Mouse (Mus musculus): Measurements from ENCODE around the gene Myom1. TPM values are rescaled to one million over a fixed set of nuclear protein-coding genes. Genes with fewer than 3 reads are reported as not detected.

The Myom1 gene
- polyA plus RNA-seq, 1 experiment from 2014 or later: 1.5 TPM

- no peak for ATAC-seq (ENCODE audit: low FRiP score)
- DNase-seq (ENCODE audit: low spot score): no peak
- Histone ChIP-seq H3K4me1 (replicated peaks; ENCODE audit: control insufficient read depth, insufficient read depth, low read length) (peaks cover 15% of the 10 kb centered on the region; the same call in 1 of the 2 replicates), H3K9me3 (ENCODE audit: control insufficient read depth, low read length) (no peaks in the 10 kb centered on the region), H3K4me2 (replicated peaks) (no peak overlapping the region), H3K36me3 (replicated peaks; ENCODE audit: control insufficient read depth, insufficient read depth) (peaks cover 5% of the 10 kb centered on the region; the same call in 1 of the 2 replicates), H3K27me3 (ENCODE audit: control insufficient read depth, insufficient read depth, low read length) (no peaks in the 10 kb centered on the region), H3K4me3 (replicated peaks; ENCODE audit: low read length) (no peak overlapping the region), H3K9ac (no peak overlapping the region), H3K27ac (no peak overlapping the region)
- 88% methylated on average over 9 of the region's 9 CpGs for WGBS
Measured at GRCm38 (mm10) chr17:70998400-70998975, 3.9 kb upstream of the Myom1 start.

- H3K4me2 ChIP-seq (replicated peaks): no peak overlapping the region
- ATAC-seq (ENCODE audit: low FRiP score) (no peak), DNase-seq (ENCODE audit: low spot score) (no peak)
- H3K36me3 ChIP-seq (replicated peaks; ENCODE audit: control insufficient read depth, insufficient read depth): peaks cover 5% of the 10 kb centered on the region; the same call in 1 of the 2 replicates
- H3K27ac ChIP-seq: no peak overlapping the region
- no peak overlapping the region for H3K9ac ChIP-seq
- no peak overlapping the region for H3K4me3 ChIP-seq (replicated peaks; ENCODE audit: low read length)
- H3K9me3 ChIP-seq (ENCODE audit: control insufficient read depth, low read length): no peaks in the 10 kb centered on the region
- 79% methylated on average over 5 of the region's 5 CpGs for WGBS
- no peaks in the 10 kb centered on the region for H3K27me3 ChIP-seq (ENCODE audit: control insufficient read depth, insufficient read depth, low read length)
- peaks cover 15% of the 10 kb centered on the region; the same call in 1 of the 2 replicates for H3K4me1 ChIP-seq (replicated peaks; ENCODE audit: control insufficient read depth, insufficient read depth, low read length)
Measured at GRCm38 (mm10) chr17:70999187-70999586, 3.2 kb upstream of the Myom1 start.

- H3K9me3 ChIP-seq (ENCODE audit: control insufficient read depth, low read length): no peaks in the 10 kb centered on the region
- peaks cover 5% of the 10 kb centered on the region; the same call in 1 of the 2 replicates for H3K36me3 ChIP-seq (replicated peaks; ENCODE audit: control insufficient read depth, insufficient read depth)
- 79% methylated on average over 2 of the region's 2 CpGs for WGBS
- H3K27ac ChIP-seq: no peak overlapping the region
- 0 out of 2 replicates have a peak overlapping the region, but pooled peaks have one; percentile 11 for H3K4me3 ChIP-seq (replicated peaks; ENCODE audit: low read length)
- H3K4me2 ChIP-seq (replicated peaks): peak overlapping the region; percentile 82
- DNase-seq (ENCODE audit: low spot score) (no peak), ATAC-seq (ENCODE audit: low FRiP score) (no peak)
- no peak overlapping the region for H3K9ac ChIP-seq
- peaks cover 15% of the 10 kb centered on the region; the same call in 1 of the 2 replicates for H3K4me1 ChIP-seq (replicated peaks; ENCODE audit: control insufficient read depth, insufficient read depth, low read length)
- no peaks in the 10 kb centered on the region for H3K27me3 ChIP-seq (ENCODE audit: control insufficient read depth, insufficient read depth, low read length)
Measured at GRCm38 (mm10) chr17:71000255-71000654, 2.2 kb upstream of the Myom1 start.

- DNase-seq (ENCODE audit: low spot score) (no peak), ATAC-seq (ENCODE audit: low FRiP score) (no peak)
- peaks cover 15% of the 10 kb centered on the region; the same call in 1 of the 2 replicates for H3K4me1 ChIP-seq (replicated peaks; ENCODE audit: control insufficient read depth, insufficient read depth, low read length)
- H3K27ac ChIP-seq: peak overlapping the region; percentile 95
- no peaks in the 10 kb centered on the region for H3K9me3 ChIP-seq (ENCODE audit: control insufficient read depth, low read length)
- no peaks in the 10 kb centered on the region for H3K36me3 ChIP-seq (replicated peaks; ENCODE audit: control insufficient read depth, insufficient read depth)
- WGBS: 21% methylated on average over 6 of the region's 6 CpGs
- H3K9ac ChIP-seq: peak overlapping the region; percentile 69
- H3K27me3 ChIP-seq (ENCODE audit: control insufficient read depth, insufficient read depth, low read length): no peaks in the 10 kb centered on the region
- H3K4me3 ChIP-seq (replicated peaks; ENCODE audit: low read length): peak overlapping the region; percentile 97
- peak overlapping the region; percentile 82 for H3K4me2 ChIP-seq (replicated peaks)
Measured at GRCm38 (mm10) chr17:71001067-71001466, 1.4 kb upstream of the Myom1 start.

GRCm38 (mm10) chr17:71001699-71002080 lies 743 bp upstream of the Myom1 start:
- H3K9me3 ChIP-seq (ENCODE audit: control insufficient read depth, low read length): no peaks in the 10 kb centered on the region
- H3K4me3 ChIP-seq (replicated peaks; ENCODE audit: low read length): peak overlapping the region; percentile 97
- H3K4me1 ChIP-seq (replicated peaks; ENCODE audit: control insufficient read depth, insufficient read depth, low read length): peaks cover 15% of the 10 kb centered on the region; the same call in 1 of the 2 replicates
- no peaks in the 10 kb centered on the region for H3K36me3 ChIP-seq (replicated peaks; ENCODE audit: control insufficient read depth, insufficient read depth)
- H3K27ac ChIP-seq: peak overlapping the region; percentile 95
- H3K4me2 ChIP-seq (replicated peaks): peak overlapping the region; percentile 82
- peak; percentile 56 for DNase-seq (ENCODE audit: low spot score)
- 1% methylated on average over 42 of the region's 43 CpGs for WGBS
- peak overlapping the region; percentile 69 for H3K9ac ChIP-seq
- peak; percentile 73 for ATAC-seq (ENCODE audit: low FRiP score)
- H3K27me3 ChIP-seq (ENCODE audit: control insufficient read depth, insufficient read depth, low read length): no peaks in the 10 kb centered on the region

DNA sequence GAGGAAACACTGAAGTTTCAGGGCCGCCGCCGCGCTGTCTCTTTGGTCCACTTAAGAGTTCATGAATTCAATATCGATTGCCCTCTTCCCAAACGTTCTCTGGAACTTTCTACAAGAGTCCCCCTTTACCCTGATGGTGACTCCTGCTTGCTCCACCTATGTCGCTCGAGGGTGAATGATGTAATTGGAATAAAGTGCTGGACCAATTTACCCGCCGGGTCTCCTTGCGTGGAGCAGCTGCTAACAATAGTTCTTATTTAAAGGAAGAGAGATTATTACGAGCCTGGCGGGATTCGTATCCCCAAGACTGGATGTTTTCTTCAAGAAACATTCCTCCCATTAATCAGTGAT lies 286 bp downstream of the Myom1 start, which contains the start of gene Myl12a:
Gene Myl12a (minus strand): TSS at position 135 of the 351 bp plus-strand sequence.
- peak within 1 kb of the TSS; percentile 82 for H3K4me2 ChIP-seq (replicated peaks)
- DNase-seq (ENCODE audit: low spot score): no peak
- 13% methylated on average over 14 of the region's 14 CpGs for WGBS

DNA sequence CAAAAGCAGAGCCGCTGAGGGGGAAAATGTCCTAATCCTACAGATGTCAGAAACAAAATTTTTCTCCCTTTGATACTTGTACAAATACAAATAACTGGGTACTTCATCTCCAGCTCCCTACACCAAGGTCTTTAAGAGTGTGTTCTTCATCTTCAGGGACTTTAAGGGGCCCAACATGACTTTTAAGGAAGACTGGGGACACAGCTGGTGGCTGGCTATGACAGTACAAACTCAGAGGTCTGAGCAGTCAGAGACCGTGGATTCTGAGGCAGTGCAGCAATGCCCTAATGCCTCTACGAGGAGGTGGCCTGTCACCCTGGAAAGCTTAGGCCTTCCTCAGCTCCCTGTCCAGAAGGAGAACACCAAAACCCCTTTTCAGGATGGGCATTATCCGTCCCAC lies 679 bp downstream of the Myom1 start:
- peak overlapping the region; percentile 82 for H3K4me2 ChIP-seq (replicated peaks)
- H3K4me3 ChIP-seq (replicated peaks; ENCODE audit: low read length): peak overlapping the region; percentile 97
- H3K9me3 ChIP-seq (ENCODE audit: control insufficient read depth, low read length): no peaks in the 10 kb centered on the region
- H3K27ac ChIP-seq: peak overlapping the region; percentile 95
- H3K36me3 ChIP-seq (replicated peaks; ENCODE audit: control insufficient read depth, insufficient read depth): no peaks in the 10 kb centered on the region
- WGBS: 74% methylated on average over 4 of the region's 4 CpGs
- ATAC-seq (ENCODE audit: low FRiP score) (no peak), DNase-seq (ENCODE audit: low spot score) (no peak)
- H3K9ac ChIP-seq: peak overlapping the region; percentile 69; the same call in 1 of the 2 replicates
- H3K4me1 ChIP-seq (replicated peaks; ENCODE audit: control insufficient read depth, insufficient read depth, low read length): peaks cover 15% of the 10 kb centered on the region; the same call in 1 of the 2 replicates
- no peaks in the 10 kb centered on the region for H3K27me3 ChIP-seq (ENCODE audit: control insufficient read depth, insufficient read depth, low read length)

More for the DNA sequence above, 286 bp downstream of the Myom1 start, which contains the start of gene Myl12a:
- Histone ChIP-seq H3K27me3 (ENCODE audit: control insufficient read depth, insufficient read depth, low read length) (no peaks in the 10 kb centered on the region), H3K27ac (peak within 1 kb of the TSS; percentile 95), H3K9me3 (ENCODE audit: control insufficient read depth, low read length) (no peaks in the 10 kb centered on the region), H3K36me3 (replicated peaks; ENCODE audit: control insufficient read depth, insufficient read depth) (no peaks in the 10 kb centered on the region), H3K9ac (peak within 1 kb of the TSS; percentile 69), H3K4me3 (replicated peaks; ENCODE audit: low read length) (peak within 1 kb of the TSS; percentile 97), H3K4me1 (replicated peaks; ENCODE audit: control insufficient read depth, insufficient read depth, low read length) (peaks cover 15% of the 10 kb centered on the region; the same call in 1 of the 2 replicates)
- ATAC-seq (ENCODE audit: low FRiP score): peak; percentile 32

DNA sequence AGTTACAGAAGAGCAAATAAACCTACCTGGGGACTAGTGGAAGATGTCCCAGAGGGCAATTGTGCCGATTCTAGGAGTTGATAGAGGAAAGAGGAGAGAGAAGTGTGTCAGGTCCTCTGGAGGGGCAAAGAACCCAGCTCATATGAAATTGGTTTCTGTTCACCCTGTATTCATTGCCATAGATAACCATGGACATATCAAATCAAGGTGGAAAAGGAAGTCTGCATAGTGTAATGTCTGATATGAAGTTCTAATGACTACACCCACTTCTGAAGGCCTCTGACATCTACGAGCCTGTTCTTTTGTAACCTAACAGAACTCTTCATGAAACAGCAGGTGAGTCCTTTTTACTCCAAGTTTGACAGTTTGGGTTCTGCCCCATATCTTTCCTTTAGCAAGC lies 1.3 kb downstream of the Myom1 start:
- H3K9ac ChIP-seq: no peak overlapping the region
- no peaks in the 10 kb centered on the region for H3K9me3 ChIP-seq (ENCODE audit: control insufficient read depth, low read length)
- no peak overlapping the region; the same call in 1 of the 2 replicates for H3K27ac ChIP-seq
- DNase-seq (ENCODE audit: low spot score) (no peak), ATAC-seq (ENCODE audit: low FRiP score) (no peak)
- H3K4me3 ChIP-seq (replicated peaks; ENCODE audit: low read length): no peak overlapping the region
- H3K4me1 ChIP-seq (replicated peaks; ENCODE audit: control insufficient read depth, insufficient read depth, low read length): peaks cover 15% of the 10 kb centered on the region; the same call in 1 of the 2 replicates
- H3K4me2 ChIP-seq (replicated peaks): no peak overlapping the region
- no peaks in the 10 kb centered on the region for H3K36me3 ChIP-seq (replicated peaks; ENCODE audit: control insufficient read depth, insufficient read depth)
- H3K27me3 ChIP-seq (ENCODE audit: control insufficient read depth, insufficient read depth, low read length): no peaks in the 10 kb centered on the region
- 91% methylated on average over 2 of the region's 2 CpGs for WGBS

DNA sequence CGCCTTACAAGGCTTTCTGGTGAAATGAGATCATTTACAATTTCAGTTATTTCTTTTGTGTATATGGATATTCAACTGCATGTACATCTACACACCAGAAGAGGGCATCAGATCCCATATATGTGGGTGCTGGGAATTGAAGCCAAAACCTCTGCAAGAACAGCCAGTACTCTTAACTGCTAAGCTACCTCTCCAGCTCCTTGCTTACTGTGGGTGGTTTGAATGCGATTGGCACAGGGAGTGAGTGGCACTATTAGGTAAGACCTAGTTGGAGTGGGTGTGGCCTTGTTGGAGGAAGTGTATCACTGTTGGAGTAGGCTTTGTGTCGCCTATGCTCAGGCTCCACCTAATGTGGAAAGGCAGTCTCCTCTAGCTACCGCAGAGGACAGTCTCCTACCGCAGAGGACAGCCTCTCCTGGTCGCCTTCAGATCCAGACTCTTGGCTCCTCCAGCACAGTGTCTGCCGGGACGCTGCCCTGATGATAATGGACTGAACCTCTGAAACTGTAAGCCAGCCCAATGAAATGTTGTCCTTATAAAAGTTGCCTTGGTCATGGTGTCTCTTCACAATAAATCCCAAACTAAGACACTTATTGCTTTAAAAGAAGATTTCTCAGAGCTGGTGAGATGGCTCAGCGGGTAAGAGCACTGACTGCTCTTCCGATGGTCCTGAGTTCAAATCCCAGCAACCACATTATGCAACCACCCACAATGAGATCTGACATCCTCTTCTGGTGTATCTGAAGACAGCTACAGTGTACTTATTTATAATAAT lies 1.9 kb downstream of the Myom1 start:
- no peak overlapping the region for H3K4me2 ChIP-seq (replicated peaks)
- no peak overlapping the region for H3K9ac ChIP-seq
- 95% methylated on average over 10 of the region's 10 CpGs for WGBS
- H3K4me1 ChIP-seq (replicated peaks; ENCODE audit: control insufficient read depth, insufficient read depth, low read length): peaks cover 15% of the 10 kb centered on the region; the same call in 1 of the 2 replicates
- H3K9me3 ChIP-seq (ENCODE audit: control insufficient read depth, low read length): no peaks in the 10 kb centered on the region
- H3K27ac ChIP-seq: no peak overlapping the region
- DNase-seq (ENCODE audit: low spot score): no peak
- no peaks in the 10 kb centered on the region for H3K36me3 ChIP-seq (replicated peaks; ENCODE audit: control insufficient read depth, insufficient read depth)
- no peaks in the 10 kb centered on the region for H3K27me3 ChIP-seq (ENCODE audit: control insufficient read depth, insufficient read depth, low read length)
- no peak overlapping the region for H3K4me3 ChIP-seq (replicated peaks; ENCODE audit: low read length)
- ATAC-seq (ENCODE audit: low FRiP score): no peak

Data from hindbrain, embryonic 14.5 days (tissue).